Mouse (Mus musculus): ENCODE measurements around the gene Gm9821.

DNA sequence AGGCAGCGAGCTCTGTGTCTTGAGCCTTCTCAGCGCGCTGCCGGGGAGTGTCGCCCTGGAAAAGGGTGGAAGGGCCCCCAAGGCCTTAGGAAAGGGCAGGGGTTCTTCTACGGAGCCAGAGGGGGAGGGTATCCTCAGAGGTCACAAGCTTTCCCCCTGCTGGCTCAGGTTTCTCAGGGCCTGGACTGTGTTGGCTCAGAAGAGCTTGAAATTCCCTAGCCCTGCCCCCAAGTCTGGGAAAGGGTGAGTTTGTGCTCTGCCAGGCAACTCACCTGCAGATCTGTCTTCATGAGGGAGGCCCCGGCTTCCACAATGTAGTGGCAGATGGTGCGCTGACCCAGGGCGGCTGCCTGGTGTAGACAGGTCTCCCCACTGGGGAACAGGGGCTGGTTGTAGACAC lies 12.0 kb upstream of the Gm9821 start:
- TF ChIP-seq POLR2A (IDR thresholded peaks at IDR 0.05; ENCODE audit: control insufficient read depth in 1 of 2, insufficient read depth in 1 of 2, low read depth in 1 of 2, low read length in 2 of 2, poor library complexity in 1 of 2) (no peak), NRF1 (IDR thresholded peaks at IDR 0.05; ENCODE audit: insufficient read depth, low read depth, low read length, poor library complexity, severe bottlenecking) (no peak)

Data from MEL (cell line).